Mouse (Mus musculus) gonadal fat pad, adult 2 months (tissue): ENCODE results near the gene Il17rd. TPM values are rescaled to one million over a fixed set of nuclear protein-coding genes. Genes with fewer than 3 reads are reported as not detected.
A peak's percentile ranks its signal among the peaks of the same experiment; 100 is the strongest.

Source experiments
- DNase-seq: peaks from one replicate; pipeline ENCODE4 v3.0.0-alpha.2; 2012; ENCODE audit warnings: low read depth
- polyA plus RNA-seq: library from polyadenylated mRNA; depleted of rRNA; stranded (reverse); fragments of >200 nt; gene quantifications from 2 replicates; pipeline ENCODE4 v1.2.3, GENCODE M21; 2012

Il17rd gene
- polyA plus RNA-seq, 1 experiment: 4.0 TPM

GRCm38 (mm10) chr14:27044967-27045361 lies 6.2 kb downstream of the Il17rd start:
- DNase-seq: no peak

DNA sequence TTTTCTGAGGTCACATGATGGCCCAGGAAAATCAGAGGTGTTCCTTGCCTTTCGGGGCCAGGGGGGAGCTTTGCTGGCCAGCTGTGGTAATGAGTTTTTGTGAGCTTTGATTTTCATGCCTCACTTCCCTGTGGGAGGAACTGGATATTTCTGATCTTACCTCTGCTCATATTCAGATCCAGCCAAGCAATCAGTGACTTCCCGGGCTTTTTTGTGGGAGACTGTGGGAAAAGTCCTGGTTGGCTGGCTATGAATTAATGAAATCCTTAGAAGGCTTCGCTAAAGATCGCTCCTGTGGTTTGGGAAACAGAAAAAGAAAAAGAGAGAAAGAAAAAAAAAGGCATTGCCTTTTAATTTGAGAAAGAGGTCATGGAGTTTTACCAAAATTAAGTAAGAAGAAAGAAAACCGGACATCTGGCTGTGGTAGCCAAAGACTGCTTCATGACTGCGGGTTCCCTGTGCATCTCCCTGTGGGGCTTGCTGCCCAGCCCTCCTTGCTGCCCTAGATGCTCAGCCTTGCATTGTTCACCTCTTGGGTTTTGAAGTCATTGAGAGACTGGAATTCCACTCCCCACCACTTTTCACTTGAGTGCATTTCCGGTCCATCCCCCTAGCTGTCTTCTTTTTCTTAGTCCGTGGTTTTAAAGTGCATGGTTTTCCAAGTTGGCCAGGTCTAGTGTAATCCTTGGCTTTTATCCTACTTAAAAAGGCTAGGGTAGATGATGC lies 9.7 kb downstream of the Il17rd start:
- DNase-seq: no peak

DNA sequence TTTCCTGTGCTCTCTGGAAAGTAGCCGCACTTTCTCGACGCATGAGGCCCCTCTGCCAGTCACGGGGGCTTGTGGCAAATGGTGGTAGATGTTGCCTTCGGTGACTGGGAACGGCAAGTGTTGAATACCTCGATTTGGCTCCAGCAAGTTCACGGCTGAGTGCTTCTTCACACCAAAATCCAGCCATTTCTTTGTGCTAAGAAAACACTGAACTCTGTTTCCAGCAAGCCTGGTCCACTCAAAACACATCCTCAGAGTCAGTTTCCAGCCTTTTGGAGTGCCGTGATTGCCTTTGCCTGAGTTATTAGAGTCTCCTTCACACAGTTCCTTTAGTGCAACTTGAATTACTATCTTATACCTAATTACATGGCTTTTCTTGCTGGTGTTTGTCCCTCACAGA lies 11.3 kb downstream of the Il17rd start:
- DNase-seq: no peak

DNA sequence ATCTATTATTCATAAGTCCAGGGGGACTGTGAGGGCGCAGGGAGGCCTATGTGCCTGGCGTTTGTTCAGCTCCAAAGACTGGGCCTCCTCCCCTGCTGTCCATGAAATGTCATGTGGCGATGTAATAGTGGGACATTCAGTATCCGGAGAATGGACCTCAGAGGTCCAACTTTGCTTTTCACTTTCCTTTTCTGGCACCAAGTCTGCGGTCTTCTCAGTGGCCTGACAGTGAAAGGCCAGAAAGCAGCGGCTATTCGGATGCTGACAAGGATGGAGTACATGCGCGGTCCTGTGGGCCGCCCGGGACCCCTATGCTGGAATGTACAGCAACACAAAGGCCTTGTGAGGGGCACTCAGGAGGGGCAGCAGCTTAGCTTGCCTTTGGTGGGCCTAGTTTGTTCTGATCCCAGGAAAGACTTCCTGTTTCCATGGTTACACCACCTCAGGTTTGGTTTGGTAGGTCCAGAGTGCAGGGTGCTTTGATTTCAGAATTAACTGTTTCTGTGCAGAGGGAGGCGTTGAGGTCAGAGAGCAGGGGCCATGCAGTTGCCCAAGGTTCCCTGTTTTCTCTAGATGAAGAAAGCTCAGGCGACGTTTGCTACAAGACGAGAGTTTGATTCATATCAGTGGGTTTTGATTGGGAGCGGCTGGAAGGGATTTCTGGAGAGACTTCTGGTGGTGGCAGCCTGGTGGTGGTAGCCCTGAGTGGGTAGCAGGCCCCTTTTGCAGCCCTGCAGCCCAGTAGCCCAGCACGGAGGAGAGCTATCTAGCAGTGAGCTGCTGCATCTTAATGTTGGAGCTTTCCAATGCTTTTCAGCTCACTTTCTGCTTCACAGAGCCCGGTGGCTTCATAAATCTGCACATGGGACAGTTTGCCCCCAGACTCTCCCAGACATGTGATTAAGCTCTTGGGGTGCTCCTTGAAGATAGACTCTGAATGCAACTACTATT lies 12.1 kb downstream of the Il17rd start:
- DNase-seq: no peak

GRCm38 (mm10) chr14:27051511-27051895 lies 12.8 kb downstream of the Il17rd start:
- no peak for DNase-seq

DNA sequence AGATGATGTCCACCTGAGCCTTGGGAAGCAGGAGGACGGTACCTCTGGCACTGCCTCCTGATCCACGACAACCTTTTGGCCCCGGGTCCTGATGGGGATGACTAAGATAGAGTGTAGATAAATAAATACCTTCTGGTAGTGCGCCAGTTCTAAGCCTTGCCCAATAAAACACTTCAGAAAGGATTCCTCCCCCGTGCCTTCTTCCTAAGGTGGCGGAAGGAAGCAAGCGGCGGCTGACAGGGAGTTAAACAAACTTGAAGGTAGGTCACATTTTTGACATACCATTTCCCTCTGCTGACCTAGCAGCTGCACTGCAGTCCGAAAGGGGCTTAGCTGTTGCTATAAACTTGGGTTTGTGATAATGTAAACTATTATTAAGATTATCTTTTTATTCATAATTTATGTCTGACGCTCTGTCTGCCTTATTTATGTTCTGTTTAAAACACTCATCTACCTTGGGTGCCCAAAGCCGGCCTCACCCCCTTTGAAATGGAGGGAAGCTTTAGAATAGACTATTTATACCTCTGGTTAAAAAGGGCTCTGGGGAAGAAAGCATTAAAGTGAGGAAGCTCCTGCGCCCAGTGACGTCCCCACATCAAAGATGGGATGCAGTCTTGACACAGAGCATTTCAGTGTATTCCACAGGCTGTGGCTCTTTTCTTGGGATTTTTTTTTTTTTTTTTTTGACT lies 19.9 kb downstream of the Il17rd start:
- DNase-seq: no peak

DNA sequence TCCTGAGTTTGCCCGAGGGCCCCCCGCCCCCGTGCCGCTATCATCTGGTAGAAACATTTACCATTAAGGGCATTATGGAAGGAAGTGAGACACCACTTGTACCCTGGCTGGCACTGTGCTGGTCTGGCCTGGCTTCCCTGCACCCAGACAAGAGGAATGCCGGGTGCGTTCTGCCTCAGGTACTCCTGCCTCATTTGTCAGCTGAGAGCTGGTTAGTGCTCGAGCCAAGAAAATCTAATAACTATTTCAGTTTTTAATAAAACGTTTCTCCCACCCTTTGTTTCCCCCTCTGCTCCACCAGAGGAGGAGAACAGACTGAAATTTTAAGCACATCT lies 20.4 kb downstream of the Il17rd start:
- no peak for DNase-seq

DNA sequence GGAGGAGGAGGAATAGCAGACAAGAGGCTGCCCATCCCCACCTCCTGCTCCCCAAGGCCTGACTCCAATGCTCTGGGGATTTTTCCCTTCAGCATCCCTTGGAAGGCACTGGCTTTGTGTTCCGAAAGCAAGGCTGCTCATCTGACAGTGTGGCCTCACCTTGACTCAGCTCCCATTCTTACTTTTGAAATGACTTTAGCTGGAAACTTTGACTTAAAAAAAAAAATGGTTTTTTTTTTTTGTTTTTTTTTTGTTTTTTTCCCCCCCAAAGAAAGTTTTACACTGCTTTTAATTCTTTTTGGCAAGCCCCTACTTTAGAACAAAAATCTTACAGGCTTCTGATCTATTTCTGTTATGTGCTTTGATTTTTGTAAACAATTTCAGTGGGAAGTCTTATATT lies 24.6 kb downstream of the Il17rd start:
- no peak for DNase-seq

DNA sequence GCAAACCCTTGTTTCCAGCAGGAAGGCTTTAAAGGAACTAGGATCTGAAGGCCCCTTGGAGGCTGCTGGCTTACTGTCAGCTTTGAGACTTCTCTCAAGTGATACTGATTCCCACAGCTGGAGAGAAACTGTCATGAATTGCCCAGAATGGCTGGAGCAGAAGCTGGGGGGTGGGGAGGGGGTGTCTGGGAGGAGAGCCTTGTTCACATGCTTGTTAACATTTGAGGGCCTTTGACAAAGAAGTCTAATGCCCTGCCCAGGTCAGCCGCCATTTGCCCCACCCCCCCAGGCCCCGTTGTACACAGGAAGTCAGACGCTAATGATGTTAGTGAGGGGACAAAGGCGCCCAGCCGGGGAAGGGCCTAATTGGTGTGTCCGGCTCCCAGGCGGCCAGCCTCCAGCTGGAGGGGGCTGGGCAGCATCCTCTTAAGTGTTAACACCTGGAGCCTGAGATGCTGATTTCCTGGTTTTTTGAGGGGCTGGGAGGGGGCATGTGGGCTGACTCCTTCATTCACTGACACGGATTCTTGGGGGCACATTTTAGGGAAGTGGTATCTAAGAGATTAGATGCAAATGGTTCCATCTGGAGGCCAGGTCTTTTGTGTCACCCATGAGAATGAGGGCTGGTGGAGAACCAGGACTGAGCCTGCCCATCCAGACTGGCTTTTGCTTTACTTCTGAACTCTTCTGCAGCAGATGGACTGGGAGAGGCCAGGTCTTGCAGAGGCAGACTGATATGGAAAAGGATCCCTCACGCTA lies 27.6 kb downstream of the Il17rd start:
- DNase-seq: no peak

GRCm38 (mm10) chr14:27067866-27068271 lies 29.1 kb downstream of the Il17rd start:
- DNase-seq: no peak

GRCm38 (mm10) chr14:27069434-27070097 lies 30.8 kb downstream of the Il17rd start:
- DNase-seq: no peak

GRCm38 (mm10) chr14:27070128-27070527 lies 31.4 kb downstream of the Il17rd start:
- DNase-seq: no peak

DNA sequence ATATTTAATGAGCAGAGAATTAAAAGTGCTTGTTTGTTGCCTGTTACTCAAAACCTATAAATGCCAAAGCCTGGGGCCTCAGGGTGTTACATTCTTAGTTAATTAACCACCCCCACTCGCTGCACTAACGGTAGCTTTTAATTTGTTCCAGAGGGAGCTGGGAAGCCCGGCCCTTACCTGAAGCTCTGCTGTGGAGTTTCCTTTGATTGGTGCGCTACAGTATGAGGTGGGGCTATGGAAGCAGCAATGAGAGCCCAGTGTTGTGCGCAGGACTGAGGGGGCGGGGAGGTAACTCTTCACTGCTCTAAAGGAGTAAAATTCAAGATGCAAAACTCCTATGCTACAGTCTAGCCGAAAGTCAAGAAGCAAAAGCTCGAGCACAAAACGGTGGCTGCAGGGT lies 32.0 kb downstream of the Il17rd start:
- peak; percentile 8 for DNase-seq

DNA sequence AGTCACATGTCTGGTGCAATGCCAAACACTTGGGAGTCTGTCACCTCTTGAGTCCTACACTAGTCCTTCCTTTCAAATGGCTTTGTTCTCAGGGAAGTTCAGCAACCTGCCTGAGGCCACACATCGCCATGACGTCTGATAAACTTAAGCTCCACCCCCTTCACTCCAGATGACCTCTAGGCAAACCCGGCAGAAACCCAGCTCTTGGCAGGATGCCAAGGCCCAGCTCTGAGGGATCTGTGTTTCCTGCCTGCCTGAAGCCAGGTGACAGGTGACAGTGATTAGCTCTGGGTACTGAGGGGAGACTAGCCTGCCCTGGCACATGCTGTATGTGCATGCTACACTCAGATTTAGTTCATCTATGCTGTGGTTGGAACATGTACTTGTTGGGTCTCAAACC lies 33.2 kb downstream of the Il17rd start:
- no peak for DNase-seq

- DNase-seq: no peak
Measured at GRCm38 (mm10) chr14:27075084-27075483, 36.3 kb downstream of the Il17rd start.

GRCm38 (mm10) chr14:27075909-27076521 lies 37.3 kb downstream of the Il17rd start:
- no peak for DNase-seq

- DNase-seq: no peak
Measured at GRCm38 (mm10) chr14:27076522-27076920, 37.8 kb downstream of the Il17rd start.

DNA sequence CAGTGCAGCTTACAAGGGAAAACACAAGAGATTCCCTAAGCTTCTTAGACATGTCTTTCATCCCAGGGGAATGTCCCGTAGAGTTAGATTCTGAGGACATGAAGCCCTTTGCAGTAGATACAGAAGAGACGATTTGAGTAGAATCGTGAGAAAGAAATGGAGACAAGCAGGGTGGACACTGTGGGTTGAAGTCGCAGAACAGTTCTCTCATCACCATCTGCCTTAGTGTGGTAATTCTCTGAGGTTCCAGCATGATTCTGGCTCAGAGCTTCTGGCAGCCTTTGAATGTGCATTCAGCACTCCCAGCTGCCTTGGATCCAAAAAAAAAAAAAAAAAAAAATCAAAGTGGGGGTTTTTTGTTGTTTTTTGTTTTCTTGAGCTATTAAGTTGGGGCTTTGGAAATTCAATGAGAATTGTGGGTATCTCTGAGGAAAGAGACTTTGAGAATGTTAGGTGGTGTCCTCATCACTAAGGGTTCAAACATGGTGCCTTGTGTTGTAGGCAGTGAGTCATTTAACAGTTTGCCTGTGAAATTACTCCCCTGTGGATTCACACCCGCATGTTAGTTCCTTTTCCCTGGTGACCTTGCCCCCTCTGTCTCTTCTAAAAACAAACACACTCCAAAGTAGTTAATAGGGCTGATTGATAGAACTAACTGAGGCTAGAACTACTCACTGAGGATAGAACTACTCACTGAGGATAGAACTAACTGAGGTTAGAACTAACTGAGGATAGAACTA lies 43.0 kb downstream of the Il17rd start:
- DNase-seq: no peak

GRCm38 (mm10) chr14:27085471-27085870 lies 46.7 kb downstream of the Il17rd start:
- DNase-seq: no peak

DNA sequence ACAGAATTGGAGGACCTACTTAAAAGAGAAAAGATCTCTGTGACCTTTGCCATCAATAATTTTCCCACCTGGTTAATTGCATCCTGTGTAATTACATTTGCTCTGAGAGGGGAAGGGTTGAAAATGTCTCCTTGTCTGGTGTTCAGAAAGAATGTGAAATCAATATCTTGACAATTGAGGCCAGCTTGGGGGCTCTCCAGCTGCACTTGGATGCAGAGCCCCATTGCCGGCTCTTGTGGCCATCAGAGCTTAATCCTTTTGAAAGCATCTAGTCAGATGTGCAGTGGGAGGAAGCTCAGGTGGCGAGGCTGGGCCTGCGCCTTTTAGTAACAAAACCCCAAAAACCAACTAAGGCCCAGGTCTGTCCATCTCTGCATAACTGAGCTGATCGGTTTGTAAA lies 47.3 kb downstream of the Il17rd start:
- no peak for DNase-seq
